Mouse (Mus musculus) G1E (cell line): ENCODE measurements around the gene Cideb.

Experiments
- CTCF ChIP-seq: IDR thresholded peaks from 2 replicates; pipeline ENCODE4 v1.5.1; 2012; ENCODE audit warnings: low read depth, low read length, inconsistent platforms, mixed read lengths
- GATA1 ChIP-seq: IDR thresholded peaks from 2 replicates; pipeline ENCODE4 v1.6.1; 2012; ENCODE audit warnings: borderline replicate concordance, low read length, inconsistent platforms, mixed read lengths
- GATA2 ChIP-seq: IDR thresholded peaks from 2 replicates; pipeline ENCODE4 v1.6.1; 2012; ENCODE audit warnings: low read depth, low read length, inconsistent platforms, borderline replicate concordance
- POLR2AphosphoS5 ChIP-seq: IDR thresholded peaks from 2 replicates; pipeline ENCODE4 v1.6.1; 2012; ENCODE audit warnings: low read depth, low read length, inconsistent platforms; ENCODE audit not compliant: insufficient replicate concordance
- TAL1 ChIP-seq: conservative IDR thresholded peaks from 2 replicates; pipeline ENCODE4 v1.6.1; 2012; ENCODE audit warnings: low read depth, low read length, inconsistent platforms, mixed read lengths

DNA sequence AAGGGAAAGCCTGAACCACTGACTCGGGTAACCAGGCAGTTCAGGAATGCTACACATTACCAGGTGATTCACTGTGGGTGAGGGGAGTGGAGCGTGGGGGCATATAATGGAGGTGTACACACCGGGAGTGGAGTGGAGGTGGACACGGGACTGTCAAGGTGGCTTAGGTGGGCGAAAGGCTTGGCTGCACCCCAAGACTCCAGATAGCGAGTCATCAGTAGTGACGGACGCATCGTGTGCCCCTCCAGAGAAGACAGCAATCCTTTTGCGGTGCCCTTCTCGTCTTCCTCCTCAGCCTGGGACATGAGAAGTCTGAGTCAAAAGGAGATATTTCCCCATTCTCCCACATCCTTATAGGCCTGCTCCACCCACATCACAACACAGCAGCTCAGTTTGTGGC is 19.5 kb upstream of the Cideb start:
- TF ChIP-seq CTCF (no peak), TAL1 (no peak), GATA1 (no peak), GATA2 (no peak), POLR2AphosphoS5 (no peak)
